Mouse (Mus musculus): Measurements from ENCODE around the gene Tceal1. TPM values are rescaled to one million over a fixed set of nuclear protein-coding genes. Genes with fewer than 3 reads are reported as not detected.
A peak's percentile ranks its signal among the peaks of the same experiment; 100 is the strongest.

Gene Tceal1
- total and polyA plus RNA-seq, 2 experiments = 0.23 to 0.28 TPM

DNA sequence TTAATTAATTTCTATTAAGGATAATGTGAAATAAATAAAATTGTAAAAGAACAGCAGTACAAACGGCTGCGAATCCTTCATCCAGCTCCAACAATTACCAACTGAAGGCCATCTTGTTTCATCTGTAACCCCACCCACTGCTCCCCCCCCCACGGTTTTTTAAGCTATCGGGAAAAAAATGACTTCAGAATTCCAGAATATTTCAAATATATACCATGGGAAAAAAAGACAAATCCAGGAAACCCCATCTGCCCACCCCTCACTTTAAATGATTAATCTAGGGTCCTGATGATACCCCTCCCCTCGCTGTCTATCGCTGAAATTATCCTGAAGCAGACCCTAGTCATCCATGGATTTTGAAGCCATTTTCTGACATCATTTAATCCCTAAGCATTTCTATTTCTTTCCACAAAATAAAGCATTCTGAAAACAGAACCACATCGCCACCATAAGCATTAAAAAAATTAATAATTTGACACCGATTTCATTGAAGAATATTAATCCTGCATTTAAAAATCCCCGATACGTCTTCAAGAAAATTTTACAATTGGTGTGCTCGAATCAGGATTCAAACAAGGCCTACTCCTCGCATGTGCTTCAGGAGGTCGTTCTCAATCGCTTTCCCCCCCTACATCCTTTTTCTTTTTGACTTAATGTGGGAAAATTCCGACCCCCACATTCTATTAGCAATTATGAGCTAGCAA lies 32.5 kb downstream of the Tceal1 start:
- Histone ChIP-seq H3K27me3 (ENCODE audit: control insufficient read depth, insufficient read depth, low read length) (no peaks in the 10 kb centered on the region), H3K27ac (replicated peaks; ENCODE audit: insufficient read depth, low read depth, low read length) (no peak overlapping the region), H3K79me2 (ENCODE audit: control insufficient read depth, insufficient read depth, low read length) (peaks cover 3% of the 10 kb centered on the region; the same call in 1 of the 2 replicates), H3K36me3 (ENCODE audit: control insufficient read depth, insufficient read depth, low read length) (peaks cover 8% of the 10 kb centered on the region; the same call in 1 of the 2 replicates), H3K4me3 (ENCODE audit: insufficient read depth, low read depth, low read length) (peak overlapping the region; percentile 69), H3K9ac (ENCODE audit: low read depth, low read length) (peak overlapping the region; percentile 51; the same call in 1 of the 2 replicates), H3K4me1 (ENCODE audit: control insufficient read depth, insufficient read depth, low read length) (peaks cover 4% of the 10 kb centered on the region)
- under 1% methylated on average over 15 of the region's 15 CpGs for WGBS
- TF ChIP-seq CTCF (IDR thresholded peaks at IDR 0.05; ENCODE audit: low read depth, low read length) = no peak
- no peak for TF ChIP-seq POLR2A (IDR thresholded peaks at IDR 0.05; ENCODE audit: extremely low read depth, insufficient read depth, low read length)
- DNase-seq (ENCODE audit: extremely low read depth, low read depth, low spot score) = peak; percentile 3

DNA sequence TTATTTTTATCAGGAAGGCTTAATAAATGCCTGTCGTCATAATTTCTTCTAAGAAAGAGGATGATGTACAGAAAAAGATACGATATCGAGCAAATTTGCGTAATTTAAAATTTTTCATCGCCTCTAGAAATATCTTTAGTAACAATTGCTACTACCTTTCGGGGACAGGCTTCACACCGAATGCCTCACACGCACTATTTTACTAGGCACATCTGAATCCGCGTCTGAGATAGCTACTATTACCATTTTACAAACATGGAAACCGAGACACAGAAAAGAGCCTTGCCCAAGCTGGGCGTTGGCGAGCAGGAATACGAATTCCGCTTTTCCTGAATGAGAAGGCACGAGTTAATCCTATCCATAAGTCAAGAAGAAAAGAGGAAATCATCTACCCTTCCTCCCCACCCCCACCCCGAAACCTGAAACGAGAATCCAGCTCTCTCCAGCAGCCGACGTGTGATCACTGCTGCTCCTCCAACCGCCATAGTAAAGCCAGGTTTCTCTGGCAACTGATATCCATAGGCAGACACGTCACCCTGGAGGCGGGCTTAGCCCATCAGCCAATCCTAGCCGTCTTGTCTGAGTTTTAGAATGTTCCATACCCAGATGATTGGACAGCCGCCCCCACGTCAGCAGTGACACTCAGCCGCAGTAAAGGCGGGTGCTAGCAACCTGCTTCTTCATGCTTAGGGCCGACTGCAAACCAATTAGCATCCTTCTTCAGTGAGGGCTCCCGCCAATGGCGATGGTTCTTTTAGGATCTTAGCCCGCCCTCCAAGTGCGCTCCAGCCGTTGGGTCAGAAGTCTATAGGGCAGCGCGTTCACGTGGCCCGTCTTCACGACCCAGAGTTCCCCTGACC lies 33.2 kb downstream of the Tceal1 start:
- peaks cover 3% of the 10 kb centered on the region; the same call in 1 of the 2 replicates for H3K79me2 ChIP-seq (ENCODE audit: control insufficient read depth, insufficient read depth, low read length)
- WGBS = under 1% methylated on average over 39 of the region's 39 CpGs
- peak; percentile 95 for DNase-seq (ENCODE audit: extremely low read depth, low read depth, low spot score)
- peaks cover 4% of the 10 kb centered on the region for H3K4me1 ChIP-seq (ENCODE audit: control insufficient read depth, insufficient read depth, low read length)
- peak overlapping the region; percentile 76 for H3K9ac ChIP-seq (ENCODE audit: low read depth, low read length)
- TF ChIP-seq POLR2A (IDR thresholded peaks at IDR 0.05; ENCODE audit: extremely low read depth, insufficient read depth, low read length) (peak; percentile 71), CTCF (IDR thresholded peaks at IDR 0.05; ENCODE audit: low read depth, low read length) (no peak)
- peak overlapping the region; percentile 74 for H3K4me3 ChIP-seq (ENCODE audit: insufficient read depth, low read depth, low read length)
- no peaks in the 10 kb centered on the region for H3K27me3 ChIP-seq (ENCODE audit: control insufficient read depth, insufficient read depth, low read length)
- peaks cover 5% of the 10 kb centered on the region; the same call in 1 of the 2 replicates for H3K36me3 ChIP-seq (ENCODE audit: control insufficient read depth, insufficient read depth, low read length)
- peak overlapping the region; percentile 76 for H3K27ac ChIP-seq (replicated peaks; ENCODE audit: insufficient read depth, low read depth, low read length)

DNA sequence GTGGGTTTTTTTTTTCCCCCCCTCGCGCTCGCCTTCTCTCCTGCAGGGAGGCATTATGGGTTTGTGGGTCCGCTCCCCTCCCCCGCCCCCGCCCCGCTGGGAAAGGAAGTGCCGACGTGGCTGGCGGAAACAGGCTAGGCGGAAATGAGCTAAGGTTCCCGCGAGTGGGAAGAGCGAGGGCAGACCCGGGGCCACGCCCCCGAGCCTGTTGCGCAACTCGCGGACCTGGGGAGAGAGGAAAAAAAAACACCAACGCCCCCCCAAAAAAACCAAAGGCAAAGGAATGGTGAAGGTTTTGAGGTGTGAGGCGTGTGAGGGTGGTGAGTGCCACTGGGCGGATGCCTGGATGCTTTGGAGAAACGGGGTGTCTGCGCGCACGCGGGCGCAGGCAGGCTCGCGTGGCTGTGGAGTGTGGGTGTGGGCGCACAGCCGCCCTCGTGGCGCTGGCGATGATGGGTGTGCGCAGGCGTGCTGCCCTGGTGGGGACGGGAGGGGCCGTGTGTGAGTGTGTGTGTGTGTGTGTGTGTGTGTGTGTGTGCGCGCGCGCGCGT lies 33.9 kb downstream of the Tceal1 start:
- under 1% methylated on average over 36 of the region's 46 CpGs for WGBS

DNA sequence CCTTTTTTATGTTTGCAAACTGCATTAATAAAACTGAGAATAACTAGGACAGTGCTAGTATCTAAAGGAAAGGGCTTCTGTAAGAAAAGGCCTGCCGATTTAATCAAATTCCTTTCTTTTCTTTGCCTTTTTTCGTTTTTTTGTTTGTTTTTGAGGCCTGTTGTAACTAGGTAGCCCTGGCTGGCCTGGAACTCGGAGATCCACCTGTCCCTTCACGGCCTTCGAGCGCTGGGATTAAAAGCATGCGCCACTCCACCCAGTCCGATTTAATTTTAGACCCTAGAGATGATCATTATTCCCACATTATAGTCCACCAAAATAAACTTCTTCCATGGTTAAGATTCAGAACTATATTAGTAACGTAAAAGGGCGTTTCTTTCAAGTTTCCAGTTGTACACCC lies 34.5 kb downstream of the Tceal1 start:
- no peak for TF ChIP-seq POLR2A (IDR thresholded peaks at IDR 0.05; ENCODE audit: extremely low read depth, insufficient read depth, low read length)
- Histone ChIP-seq H3K27me3 (ENCODE audit: control insufficient read depth, insufficient read depth, low read length) (no peaks in the 10 kb centered on the region), H3K4me3 (ENCODE audit: insufficient read depth, low read depth, low read length) (peak overlapping the region; percentile 74), H3K4me1 (ENCODE audit: control insufficient read depth, insufficient read depth, low read length) (peaks cover 4% of the 10 kb centered on the region), H3K79me2 (ENCODE audit: control insufficient read depth, insufficient read depth, low read length) (peaks cover 3% of the 10 kb centered on the region; the same call in 1 of the 2 replicates), H3K36me3 (ENCODE audit: control insufficient read depth, insufficient read depth, low read length) (peaks cover 3% of the 10 kb centered on the region; the same call in 1 of the 2 replicates), H3K27ac (replicated peaks; ENCODE audit: insufficient read depth, low read depth, low read length) (peak overlapping the region; percentile 82), H3K9ac (ENCODE audit: low read depth, low read length) (peak overlapping the region; percentile 82)
- 1% methylated on average over 10 of the region's 10 CpGs for WGBS
- peak; percentile 52 for DNase-seq (ENCODE audit: extremely low read depth, low read depth, low spot score)

More for the DNA sequence above, 33.9 kb downstream of the Tceal1 start:
- Histone ChIP-seq H3K4me3 (ENCODE audit: insufficient read depth, low read depth, low read length) (peak overlapping the region; percentile 74), H3K36me3 (ENCODE audit: control insufficient read depth, insufficient read depth, low read length) (peaks cover 2% of the 10 kb centered on the region; the same call in 1 of the 2 replicates), H3K27ac (replicated peaks; ENCODE audit: insufficient read depth, low read depth, low read length) (peak overlapping the region; percentile 82), H3K79me2 (ENCODE audit: control insufficient read depth, insufficient read depth, low read length) (peaks cover 3% of the 10 kb centered on the region; the same call in 1 of the 2 replicates), H3K4me1 (ENCODE audit: control insufficient read depth, insufficient read depth, low read length) (peaks cover 4% of the 10 kb centered on the region), H3K9ac (ENCODE audit: low read depth, low read length) (peak overlapping the region; percentile 82), H3K27me3 (ENCODE audit: control insufficient read depth, insufficient read depth, low read length) (no peaks in the 10 kb centered on the region)
- peak; percentile 61 for DNase-seq (ENCODE audit: extremely low read depth, low read depth, low spot score)
- 0 out of 2 replicates have a peak, but pooled peaks have one; percentile 29 for TF ChIP-seq POLR2A (IDR thresholded peaks at IDR 0.05; ENCODE audit: extremely low read depth, insufficient read depth, low read length)
- no peak for TF ChIP-seq CTCF (IDR thresholded peaks at IDR 0.05; ENCODE audit: low read depth, low read length)

DNA sequence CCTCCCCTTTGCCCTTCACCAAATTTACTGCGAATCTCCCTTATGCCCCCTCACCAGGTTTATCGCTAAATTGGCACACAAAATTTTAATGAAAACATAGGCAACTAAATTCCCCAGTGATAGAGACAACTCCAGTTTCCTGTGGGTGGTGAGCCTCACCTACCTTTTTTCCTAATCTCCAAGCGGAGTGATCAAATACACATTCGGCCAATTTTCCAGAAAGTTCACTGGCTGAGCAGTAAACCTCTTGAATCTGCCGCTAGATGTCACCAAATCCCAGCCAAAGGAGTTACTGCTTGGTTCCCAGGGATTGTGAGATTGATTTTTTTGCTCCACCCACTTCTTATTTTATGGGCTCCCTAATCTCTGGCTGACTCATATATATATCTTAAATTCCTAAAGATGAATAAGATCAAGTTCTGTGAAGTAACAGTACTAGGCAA lies 34.9 kb downstream of the Tceal1 start:
- peak; percentile 80 for DNase-seq (ENCODE audit: extremely low read depth, low read depth, low spot score)
- H3K79me2 ChIP-seq (ENCODE audit: control insufficient read depth, insufficient read depth, low read length) = peaks cover 3% of the 10 kb centered on the region; the same call in 1 of the 2 replicates
- peak overlapping the region; percentile 69 for H3K9ac ChIP-seq (ENCODE audit: low read depth, low read length)
- H3K27me3 ChIP-seq (ENCODE audit: control insufficient read depth, insufficient read depth, low read length) = no peaks in the 10 kb centered on the region
- peaks cover 5% of the 10 kb centered on the region; the same call in 1 of the 2 replicates for H3K36me3 ChIP-seq (ENCODE audit: control insufficient read depth, insufficient read depth, low read length)
- TF ChIP-seq POLR2A (IDR thresholded peaks at IDR 0.05; ENCODE audit: extremely low read depth, insufficient read depth, low read length) = no peak
- 0 out of 2 replicates have a peak, but pooled peaks have one; percentile 28 for TF ChIP-seq CTCF (IDR thresholded peaks at IDR 0.05; ENCODE audit: low read depth, low read length)
- H3K27ac ChIP-seq (replicated peaks; ENCODE audit: insufficient read depth, low read depth, low read length) = peak overlapping the region; percentile 82
- peaks cover 4% of the 10 kb centered on the region for H3K4me1 ChIP-seq (ENCODE audit: control insufficient read depth, insufficient read depth, low read length)
- 0% methylated on average over 5 of the region's 5 CpGs for WGBS
- H3K4me3 ChIP-seq (ENCODE audit: insufficient read depth, low read depth, low read length) = peak overlapping the region; percentile 27; the same call in 1 of the 2 replicates
